Mouse (Mus musculus) monocyte, adult 5-6 weeks (primary cell): ENCODE results near the gene Ppp4r1. TPM values are rescaled to one million over a fixed set of nuclear protein-coding genes. Genes with fewer than 3 reads are reported as not detected.
A peak's percentile ranks its signal among the peaks of the same experiment; 100 is the strongest.

Source experiments
- ATAC-seq: fragments of 153-309, 156-312 bp; replicated peaks from 2 replicates; pipeline ENCODE4 v1.8.0; 2017; ENCODE audit warnings: mild to moderate bottlenecking; ENCODE audit not compliant: low TSS enrichment, insufficient number of reproducible peaks, severe bottlenecking, poor library complexity, low FRiP score
- total RNA-seq: library from RNA; stranded (forward); fragments of 200-1000, 200-491, 200-594 nt; gene quantifications from 3 replicates; pipeline ENCODE4 v1.2.3, GENCODE M21; 2017

The Ppp4r1 gene
- total RNA-seq, 1 experiment from 2014 or later, result 81.9 TPM

DNA sequence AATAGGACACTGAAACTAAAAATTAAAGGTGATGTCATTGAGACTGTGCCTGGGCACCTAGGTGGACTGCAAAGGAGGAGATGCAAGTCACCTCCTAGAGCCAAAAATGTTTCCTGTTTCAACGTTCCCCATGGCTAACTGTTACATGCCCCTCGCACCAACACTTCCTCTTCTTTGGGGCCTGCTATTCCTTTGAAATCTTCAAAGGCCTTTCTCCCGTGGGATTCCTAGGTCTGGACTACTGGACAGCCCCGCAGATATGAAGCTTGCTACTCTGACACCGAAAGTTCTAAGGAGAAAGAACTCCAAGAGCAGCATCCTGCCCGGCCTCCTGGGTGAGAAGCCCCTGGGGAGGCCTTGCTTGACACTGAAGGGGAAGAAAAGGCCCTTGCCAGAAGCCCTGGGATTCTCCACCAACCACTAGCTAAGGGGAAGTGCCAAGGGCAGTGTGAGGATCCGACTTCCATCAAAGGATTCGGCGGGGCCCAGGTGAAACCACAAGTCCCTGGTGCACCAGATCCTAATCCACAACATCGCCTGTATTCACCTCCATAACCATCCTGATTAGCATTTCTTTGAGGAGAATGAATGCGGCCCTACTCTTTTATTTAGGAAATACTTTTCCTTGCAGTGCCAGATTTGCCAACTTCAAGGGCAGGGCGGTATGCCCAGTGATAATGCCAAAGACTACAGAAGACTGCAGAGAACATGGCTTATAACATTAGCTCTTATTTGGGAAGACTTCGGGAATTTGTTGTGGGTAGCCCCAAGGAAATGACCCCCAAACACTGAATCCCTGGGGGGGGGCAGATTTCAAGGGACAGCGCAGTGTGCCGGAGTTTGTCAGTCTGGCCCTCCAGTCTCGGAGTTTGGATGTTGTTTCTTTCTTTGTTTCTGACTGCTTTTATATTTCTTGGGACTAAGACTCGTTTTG is 11.1 kb upstream of the Ppp4r1 start:
- 0 out of 2 replicates have a peak, but pooled peaks have one; percentile 16 for ATAC-seq

DNA sequence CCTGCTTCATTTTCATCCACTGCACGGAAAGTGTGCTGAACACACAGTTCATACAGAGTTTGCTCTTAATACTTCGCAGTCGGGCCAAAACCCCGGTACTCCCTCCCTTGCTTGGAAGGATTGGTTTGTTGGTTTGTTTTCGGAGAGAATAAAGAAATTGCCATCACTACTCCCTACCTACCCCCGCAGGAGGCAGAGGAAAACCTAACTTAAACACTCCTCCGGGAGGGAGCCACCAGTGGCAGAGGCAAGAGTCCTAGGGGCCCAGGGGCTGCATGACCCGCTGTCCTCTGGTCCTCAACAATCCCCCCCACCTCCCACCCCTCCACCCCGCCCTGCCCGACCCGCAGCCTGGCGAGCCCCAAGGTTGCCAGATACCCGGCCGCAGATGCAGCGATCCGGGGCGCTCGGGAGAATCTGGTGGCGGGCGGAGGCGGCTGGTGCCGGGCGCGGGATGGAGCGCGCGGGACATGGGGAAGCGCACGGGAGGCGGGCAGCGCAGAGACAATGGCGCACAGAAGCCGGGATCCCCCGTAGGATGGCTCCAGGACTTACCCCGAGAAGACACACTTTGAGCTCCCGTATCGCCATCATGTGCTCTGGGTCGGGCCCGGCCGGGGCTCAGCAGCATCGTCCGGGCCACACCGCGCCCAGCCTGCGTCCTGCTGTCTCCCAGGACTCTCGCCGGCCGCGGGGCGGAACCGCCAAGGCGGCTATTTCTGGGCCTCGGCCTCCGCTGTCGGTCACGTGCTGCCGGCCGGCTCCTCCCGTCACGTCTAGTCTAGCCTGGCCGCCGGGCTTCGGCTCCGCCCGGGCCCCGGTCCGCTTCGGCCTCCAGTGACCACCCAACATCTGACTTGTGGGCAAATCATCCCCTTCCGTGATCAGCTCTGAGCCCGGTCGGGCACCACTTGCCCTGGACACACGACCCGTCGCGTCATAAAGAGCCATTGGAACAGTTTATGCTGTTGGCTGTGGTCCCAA is 10.1 kb upstream of the Ppp4r1 start, which contains the start of gene Rab31:
Gene Rab31 (minus strand): TSS at position 802 of the 984 bp plus-strand sequence.
- peak; percentile 64 for ATAC-seq

- no peak for ATAC-seq
Observed at GRCm38 (mm10) chr17:65773617-65774016, 8.8 kb upstream of the Ppp4r1 start.

GRCm38 (mm10) chr17:65774439-65774838 is 7.9 kb upstream of the Ppp4r1 start:
- ATAC-seq, result no peak

GRCm38 (mm10) chr17:65776228-65776627 is 6.1 kb upstream of the Ppp4r1 start:
- no peak for ATAC-seq

DNA sequence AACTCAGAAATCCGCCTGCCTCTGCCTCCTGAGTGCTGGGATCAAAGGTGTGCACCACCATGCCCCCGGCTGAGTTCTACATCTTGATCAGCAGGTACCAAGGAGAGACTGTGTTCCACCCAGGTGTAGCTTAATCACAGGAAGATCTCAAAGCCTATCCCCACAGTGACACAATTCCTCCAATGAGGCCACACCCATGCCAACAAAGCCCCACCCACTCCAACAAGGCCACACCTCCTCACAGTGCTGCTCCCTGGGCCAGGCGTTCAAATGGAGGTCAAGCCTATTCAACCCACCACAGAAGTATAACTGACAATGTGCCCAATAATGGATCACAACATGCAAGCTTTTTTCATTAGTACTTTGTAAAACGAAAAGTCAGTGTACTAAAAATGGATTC is 4.9 kb upstream of the Ppp4r1 start:
- ATAC-seq, result no peak

DNA sequence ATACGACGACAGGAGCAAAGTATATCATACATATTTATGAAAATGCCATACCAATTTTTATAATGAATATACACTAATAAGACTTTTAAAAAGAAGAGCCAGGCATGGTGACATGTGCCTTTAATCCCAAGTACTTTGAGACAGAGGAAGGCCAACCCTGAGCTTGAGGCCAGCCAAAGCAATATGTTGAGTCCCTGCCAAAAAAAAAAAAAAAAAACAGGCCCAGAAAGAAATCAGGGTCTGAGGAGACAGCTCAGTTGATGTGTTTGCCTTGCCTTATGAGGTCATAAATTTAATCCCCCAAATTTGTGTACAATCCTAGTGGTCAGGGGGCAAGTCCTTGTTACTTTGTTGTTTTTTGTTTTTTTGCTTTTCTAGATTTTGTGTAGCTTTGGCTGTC is 1.4 kb upstream of the Ppp4r1 start:
- ATAC-seq, result no peak

GRCm38 (mm10) chr17:65783182-65784161 is 1.1 kb downstream of the Ppp4r1 start:
- ATAC-seq, result 0 out of 2 replicates have a peak, but pooled peaks have one; percentile 24

DNA sequence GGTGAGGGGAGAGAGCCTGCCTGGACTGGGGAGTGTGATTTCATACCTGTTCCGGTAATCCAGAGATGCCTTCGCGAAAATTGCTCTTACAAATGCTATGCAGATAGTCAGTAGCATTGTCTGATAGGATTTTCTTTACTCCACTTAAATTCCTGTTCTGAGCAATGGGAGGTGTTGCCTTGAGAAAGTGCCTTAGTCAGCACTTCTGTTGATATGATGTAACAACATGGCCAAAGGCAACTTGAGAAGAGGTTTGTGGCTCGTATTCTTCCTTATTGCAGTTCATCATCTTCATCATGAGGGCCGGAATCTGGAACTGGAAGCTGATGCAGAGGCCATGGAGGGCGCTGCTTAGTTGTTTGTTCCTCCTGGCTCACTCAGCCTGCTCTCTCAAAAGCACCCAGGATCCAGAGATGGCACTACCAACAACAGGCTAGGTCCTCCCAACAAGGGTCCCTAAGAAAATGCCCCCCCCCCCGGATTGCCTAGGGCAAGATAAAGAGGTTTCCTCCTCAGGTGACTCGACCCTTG is 2.3 kb downstream of the Ppp4r1 start:
- ATAC-seq, result 0 out of 2 replicates have a peak, but pooled peaks have one; percentile 28

DNA sequence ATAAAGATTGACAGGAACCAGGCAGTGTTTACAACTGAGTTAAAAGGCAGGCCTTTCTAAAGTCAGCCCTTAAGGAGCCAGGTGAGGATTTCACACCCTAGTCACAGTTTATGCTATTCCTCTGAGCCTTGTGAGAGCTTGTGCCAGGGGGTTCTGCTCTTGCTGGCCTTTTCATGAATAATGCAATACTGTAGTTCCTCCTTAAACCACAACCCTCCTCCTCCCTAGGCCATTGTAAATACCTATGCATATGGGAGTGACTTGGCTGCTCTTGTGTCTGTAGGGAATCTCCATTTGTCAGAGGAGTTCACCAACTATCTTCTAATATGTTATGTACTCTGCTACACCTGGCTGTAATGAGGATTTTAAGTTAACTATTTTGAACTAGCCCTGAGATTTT is 3.3 kb downstream of the Ppp4r1 start:
- ATAC-seq, result no peak

DNA sequence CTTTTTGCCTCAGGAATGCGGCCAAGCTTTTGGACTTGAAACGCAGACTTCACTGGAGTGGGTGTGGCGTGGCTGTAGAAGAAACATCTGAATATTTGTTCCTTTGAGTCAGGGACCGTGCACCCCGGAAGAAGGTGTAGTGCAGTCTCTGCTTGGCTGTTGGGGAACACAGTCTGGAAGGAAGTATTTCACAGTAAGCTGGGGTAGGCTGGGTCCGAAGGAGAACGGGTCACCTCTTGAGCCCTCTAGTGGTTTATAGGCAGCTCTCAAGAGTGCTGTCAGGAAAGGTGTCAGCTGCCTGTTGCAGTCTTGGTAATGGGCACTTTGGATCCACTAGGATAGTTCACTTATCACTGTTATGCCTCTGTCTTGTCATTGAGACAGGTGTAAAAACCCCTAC is 3.9 kb downstream of the Ppp4r1 start:
- peak; percentile 32; the same call in 1 of the 2 replicates for ATAC-seq

GRCm38 (mm10) chr17:65787261-65787660 is 4.9 kb downstream of the Ppp4r1 start:
- no peak for ATAC-seq

- ATAC-seq, result no peak
Observed at GRCm38 (mm10) chr17:65788542-65789291, 6.3 kb downstream of the Ppp4r1 start.

DNA sequence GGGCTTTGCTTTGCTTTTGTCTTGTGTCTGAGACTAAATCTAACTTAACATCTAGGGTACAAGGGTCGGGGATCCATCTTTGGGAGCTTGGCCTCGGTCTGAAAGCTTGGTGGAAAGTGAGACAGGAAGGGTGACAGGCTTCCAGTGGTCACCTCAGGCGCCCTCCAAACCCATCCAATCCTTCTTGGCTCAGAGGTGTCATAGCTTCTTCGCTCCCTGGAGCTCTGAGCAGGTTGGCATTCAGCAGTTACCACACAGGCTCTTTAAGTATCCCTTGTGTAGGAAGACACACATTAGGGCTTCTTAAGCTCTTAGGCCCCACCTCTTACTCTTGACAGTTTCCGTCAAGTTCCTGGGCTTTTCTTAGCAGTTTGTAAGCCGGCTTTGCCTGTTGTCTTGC is 7.2 kb downstream of the Ppp4r1 start:
- ATAC-seq, result no peak

DNA sequence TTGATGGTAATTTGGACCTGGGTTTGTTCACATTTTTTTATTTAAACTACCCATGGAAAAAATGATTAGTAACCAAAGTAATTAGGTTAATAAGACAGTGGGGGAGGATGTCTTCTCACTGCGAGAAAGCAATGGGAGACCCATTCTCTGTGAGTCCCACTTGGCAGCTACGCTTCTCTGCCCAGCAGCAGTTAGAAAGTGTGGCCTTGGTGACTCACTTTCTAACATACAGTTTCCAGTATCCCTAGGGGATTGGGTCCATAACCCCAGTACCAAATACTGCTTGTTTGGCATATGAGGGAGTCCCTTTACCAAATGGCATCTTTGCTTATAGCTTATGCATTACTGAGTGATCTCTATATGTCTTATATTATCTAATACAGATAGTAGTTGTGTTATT is 8.8 kb downstream of the Ppp4r1 start:
- ATAC-seq, result no peak

DNA sequence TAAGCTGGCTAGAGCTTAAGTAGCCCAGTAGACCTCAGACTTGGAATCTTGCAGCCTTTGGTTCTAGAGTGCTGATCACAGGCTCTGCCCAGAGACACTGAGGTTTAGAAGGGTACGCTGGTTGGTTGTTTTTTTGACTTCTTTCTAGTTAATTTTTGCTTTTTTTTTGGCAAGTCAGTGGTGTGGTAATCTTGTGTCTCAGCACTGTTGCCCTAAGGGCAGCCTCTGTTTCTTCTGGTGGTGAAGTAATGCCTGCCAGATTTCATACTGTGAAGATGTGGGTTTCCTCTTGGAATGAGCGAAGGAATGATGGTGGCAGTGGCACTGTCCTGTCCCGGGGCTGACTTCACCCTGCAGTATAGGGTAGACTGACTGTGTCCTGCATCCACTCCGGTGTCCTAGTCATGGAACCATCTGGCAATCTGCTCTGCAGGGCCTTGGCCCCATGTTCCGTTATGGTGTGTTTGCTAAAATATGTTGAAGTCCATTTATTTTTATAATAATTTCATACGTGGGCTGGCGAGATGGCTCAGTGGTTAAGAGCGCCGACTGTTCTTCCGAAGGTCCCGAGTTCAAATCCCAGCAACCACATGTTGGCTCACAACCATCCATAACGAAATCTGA is 11.0 kb downstream of the Ppp4r1 start:
- ATAC-seq, result no peak
